Mouse (Mus musculus): ENCODE data around the gene Fbxo48.

DNA sequence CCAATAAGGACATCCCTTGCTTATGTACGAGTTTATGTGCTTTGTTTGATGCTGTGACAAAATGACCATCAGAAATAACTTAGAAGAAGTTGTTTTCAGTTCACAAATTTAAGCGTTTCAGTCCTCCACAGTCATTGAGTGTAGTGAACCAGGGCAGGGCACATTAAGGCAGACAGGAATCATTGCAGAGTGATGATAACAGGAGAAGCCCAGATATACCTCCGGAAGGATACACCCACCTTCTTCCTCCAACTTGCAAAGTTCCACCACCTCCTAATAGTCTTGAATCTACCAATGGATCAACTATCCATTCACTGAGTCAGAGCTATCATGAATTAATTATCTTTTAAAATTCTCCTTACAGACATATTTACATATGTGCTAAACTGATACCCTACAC lies 20.9 kb downstream of the Fbxo48 start:
- TF ChIP-seq CTCF (IDR thresholded peaks at IDR 0.05; ENCODE audit: low read depth, low read length) (no peak), POLR2A (IDR thresholded peaks at IDR 0.05; ENCODE audit: borderline replicate concordance, low read depth, low read length) (no peak)

Measured in bone marrow macrophage, adult 2 months (primary cell).